Mouse (Mus musculus) adrenal gland, postnatal 14 days (tissue): Measurements from ENCODE around the gene Chfr. TPM values are rescaled to one million over a fixed set of nuclear protein-coding genes. Genes with fewer than 3 reads are reported as not detected.
"Not testable (repeated sequence)": the region's sequence is repeated elsewhere in the genome, so short reads cannot be mapped to it uniquely, and the experiment has no call there.

Experiments
- DNase-seq: peaks from one replicate; pipeline ENCODE4 v3.0.0; 2021; ENCODE audit warnings: mixed read lengths
- total RNA-seq: library from RNA; stranded (reverse); gene quantifications from 2 replicates; pipeline ENCODE4 v1.2.3, GENCODE M21; 2021

The Chfr gene
- total RNA-seq, 1 experiment from 2014 or later, result 34.1 TPM

- peak; percentile 99 for DNase-seq
Observed at GRCm38 (mm10) chr5:110107581-110108304, 27.9 kb upstream of the Chfr start, which contains the start of gene Gtpbp6. Gene Gtpbp6 (minus strand): TSS chr5:110108197.

GRCm38 (mm10) chr5:110108305-110108628 lies 27.4 kb upstream of the Chfr start:
- DNase-seq, result no peak

GRCm38 (mm10) chr5:110109991-110110441 lies 25.6 kb upstream of the Chfr start, which contains the start of gene Zfp605:
Gene Zfp605 (plus strand): TSS chr5:110110092.
- peak; percentile 93 for DNase-seq

- not testable (repeated sequence) for DNase-seq
Observed at GRCm38 (mm10) chr5:110122380-110122779, 13.3 kb upstream of the Chfr start.

GRCm38 (mm10) chr5:110136087-110136464 lies 434 bp downstream of the Chfr start:
- DNase-seq, result no peak

GRCm38 (mm10) chr5:110137816-110138215 lies 2.2 kb downstream of the Chfr start:
- DNase-seq, result no peak

- no peak for DNase-seq
Observed at GRCm38 (mm10) chr5:110139325-110139724, 3.7 kb downstream of the Chfr start.

- no peak for DNase-seq
Observed at GRCm38 (mm10) chr5:110140424-110140823, 4.8 kb downstream of the Chfr start.

- peak; percentile 64 for DNase-seq
Observed at GRCm38 (mm10) chr5:110142309-110142708, 6.7 kb downstream of the Chfr start.

- peak; percentile 29 for DNase-seq
Observed at GRCm38 (mm10) chr5:110143007-110143406, 7.4 kb downstream of the Chfr start.

- no peak for DNase-seq
Observed at GRCm38 (mm10) chr5:110169374-110169773, 33.7 kb downstream of the Chfr start.

- DNase-seq, result peak; percentile 96
Observed at GRCm38 (mm10) chr5:110176362-110177020, 40.8 kb downstream of the Chfr start, which contains the start of gene Golga3. Gene Golga3 (plus strand): TSS chr5:110176701.

- DNase-seq, result no peak
Observed at GRCm38 (mm10) chr5:110177021-110177420, 41.4 kb downstream of the Chfr start.

- DNase-seq, result no peak
Observed at GRCm38 (mm10) chr5:110178628-110179027, 43.0 kb downstream of the Chfr start.

GRCm38 (mm10) chr5:110181716-110182115 lies 46.1 kb downstream of the Chfr start:
- peak; percentile 56 for DNase-seq

GRCm38 (mm10) chr5:110203164-110203895 lies 67.7 kb downstream of the Chfr start:
- DNase-seq, result no peak

- DNase-seq, result no peak
Observed at GRCm38 (mm10) chr5:110204777-110205176, 69.1 kb downstream of the Chfr start.

GRCm38 (mm10) chr5:110211312-110211711 lies 75.7 kb downstream of the Chfr start:
- no peak for DNase-seq

- DNase-seq, result no peak
Observed at GRCm38 (mm10) chr5:110216780-110217179, 81.1 kb downstream of the Chfr start.

GRCm38 (mm10) chr5:110220331-110220730 lies 84.7 kb downstream of the Chfr start:
- no peak for DNase-seq
